Mouse (Mus musculus) erythroblast, embryonic 14.5 days (primary cell): Measurements from ENCODE around the gene Vav1.

Experiments
- GATA1 ChIP-seq: IDR thresholded peaks from 2 replicates; pipeline ENCODE4 v1.6.1; 2012; ENCODE audit warnings: low read length, inconsistent platforms, mixed read lengths
- TAL1 ChIP-seq: IDR thresholded peaks from 3 replicates; pipeline ENCODE4 v1.6.1; 2012; ENCODE audit warnings: low read length, inconsistent platforms, mixed read lengths

DNA sequence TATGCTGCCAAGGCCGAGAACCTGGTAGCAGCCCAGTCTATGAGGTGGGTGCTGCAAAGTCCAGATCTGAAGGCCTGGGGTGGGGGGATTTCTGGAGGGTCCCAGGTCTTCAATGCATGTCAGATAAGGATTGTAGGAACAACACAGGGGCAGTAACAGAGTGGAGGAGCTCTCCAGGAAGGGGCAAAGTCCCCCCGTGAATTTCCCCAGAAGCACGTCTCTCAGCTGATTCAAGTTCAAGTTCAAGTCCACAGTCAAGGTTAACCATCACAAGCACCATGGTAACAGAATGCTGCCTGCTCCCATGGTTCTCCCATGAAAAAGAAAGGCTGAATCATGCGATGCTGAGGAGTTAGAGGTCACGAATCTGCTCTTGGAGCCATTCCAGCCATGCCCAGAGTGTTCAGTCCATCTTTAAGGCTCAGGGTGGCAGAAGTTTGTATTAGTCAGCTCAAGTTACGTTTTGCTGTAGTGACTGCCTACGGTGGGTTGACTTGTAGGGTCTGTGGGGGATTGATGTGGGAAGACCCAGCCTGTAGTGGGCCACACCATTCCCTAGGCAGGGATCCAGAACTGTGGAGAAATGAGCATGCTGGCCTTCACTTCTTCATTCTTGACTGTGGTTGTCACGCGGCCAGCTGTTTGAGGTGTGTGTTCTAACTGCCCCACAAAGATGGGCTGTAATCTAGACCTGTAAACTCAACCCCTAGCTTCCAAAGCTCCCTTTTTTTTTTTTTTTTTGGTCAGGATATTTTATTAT is 55.3 kb downstream of the Vav1 start:
- TF ChIP-seq GATA1: no peak
- no peak for TF ChIP-seq TAL1
